Mouse (Mus musculus) ES-CJ7 (cell line): ENCODE results near the gene Gm28539.

Source experiments
- DNase-seq: peaks from one replicate; pipeline ENCODE4 v3.0.0; 2011; ENCODE audit warnings: low read depth, low spot score

Gene Gm28539

GRCm38 (mm10) chr16:18836468-18837208 is at the start of gene Gm28539, which contains the start of gene 2510002D24Rik:
Gm28539 (plus strand) TSS chr16:18836584.
2510002D24Rik (plus strand) TSS chr16:18836578.
- peak; percentile 98 for DNase-seq

DNA sequence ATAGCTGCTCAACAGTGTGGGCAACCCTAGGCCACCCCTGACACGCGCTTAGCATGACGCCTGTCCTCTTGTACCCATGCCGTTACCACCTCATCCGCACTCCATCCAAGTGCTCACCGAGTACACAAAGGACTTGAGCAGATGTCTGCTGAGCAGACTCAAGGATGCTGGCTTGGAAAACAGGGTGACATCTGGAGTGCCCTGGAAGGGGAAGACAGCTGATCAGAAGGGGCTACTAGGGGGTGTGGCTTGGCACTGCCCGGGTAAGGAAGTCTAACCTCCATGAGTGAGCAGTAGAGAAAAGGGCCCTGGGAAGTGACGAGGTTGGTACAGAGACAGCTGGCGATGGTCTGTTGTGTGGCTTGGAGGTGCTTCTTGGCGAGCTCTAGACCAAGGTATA is 49.7 kb upstream of the Gm28539 start:
- no peak for DNase-seq

DNA sequence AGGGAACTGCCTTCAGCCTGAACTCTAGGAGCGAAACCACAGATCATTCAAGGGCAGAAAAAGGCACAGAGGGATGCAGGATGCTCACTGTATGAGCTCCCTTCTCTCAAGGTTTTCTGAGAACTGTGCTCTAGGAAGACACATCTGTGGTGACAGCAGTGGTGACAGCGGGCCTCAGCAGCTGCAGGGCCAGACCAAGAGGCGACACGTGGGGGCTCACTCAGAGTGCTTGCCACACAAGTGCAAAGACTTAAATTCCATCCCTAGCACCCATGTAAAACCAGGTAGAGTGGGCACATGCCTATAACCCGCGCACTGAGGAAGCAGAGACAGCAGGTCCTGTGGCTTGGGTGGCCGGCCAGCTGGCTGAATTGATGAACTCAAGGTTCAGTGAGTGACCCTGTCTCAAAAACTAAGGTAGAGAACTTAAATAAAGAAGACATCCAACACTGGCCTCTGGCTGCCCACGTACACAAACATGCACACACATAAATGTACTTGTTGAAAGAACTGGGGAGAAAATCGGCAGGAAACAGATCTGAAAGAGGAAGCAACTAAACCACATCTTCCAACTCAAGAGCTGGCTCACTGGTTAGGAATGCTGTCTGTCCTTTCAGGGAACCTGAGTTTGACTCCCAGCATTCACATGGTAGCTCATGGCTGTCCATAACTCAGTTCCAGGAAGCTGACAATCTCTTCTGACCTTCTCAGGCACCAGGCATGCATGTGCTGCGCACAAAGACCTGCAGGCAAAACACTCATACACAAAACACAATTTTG is 47.6 kb upstream of the Gm28539 start:
- no peak for DNase-seq

DNA sequence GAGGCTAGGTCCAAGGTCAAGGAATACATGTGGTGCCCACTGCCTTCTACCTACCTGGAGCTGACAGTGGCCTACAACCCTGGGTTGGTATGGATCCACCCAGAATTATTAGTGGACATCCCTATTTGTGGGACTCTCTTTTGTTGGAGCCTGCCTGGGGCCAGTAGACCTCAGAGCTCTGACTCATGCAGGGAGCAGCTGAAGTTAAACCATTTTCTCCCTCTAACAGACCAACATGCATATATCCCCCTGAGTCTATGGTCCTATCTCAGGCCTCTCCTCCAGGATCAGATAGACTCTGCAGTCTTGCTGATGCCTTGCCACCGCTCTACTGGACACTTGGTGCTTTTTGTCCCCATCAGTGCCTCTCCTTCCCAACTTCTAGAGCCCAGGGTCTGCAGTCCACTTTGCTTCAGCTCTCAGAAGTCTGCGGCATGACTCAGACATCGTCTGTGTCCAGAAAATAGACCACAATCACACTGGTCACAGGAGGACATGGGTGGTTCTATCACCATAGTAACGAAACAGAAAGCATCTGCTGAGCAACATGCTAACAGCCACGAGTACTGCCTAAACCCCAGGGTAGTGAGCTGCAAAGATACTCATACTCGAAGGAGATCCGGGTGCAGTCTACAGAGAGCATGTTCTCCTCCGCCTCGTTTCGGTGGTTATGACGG is 41.0 kb upstream of the Gm28539 start:
- no peak for DNase-seq

DNA sequence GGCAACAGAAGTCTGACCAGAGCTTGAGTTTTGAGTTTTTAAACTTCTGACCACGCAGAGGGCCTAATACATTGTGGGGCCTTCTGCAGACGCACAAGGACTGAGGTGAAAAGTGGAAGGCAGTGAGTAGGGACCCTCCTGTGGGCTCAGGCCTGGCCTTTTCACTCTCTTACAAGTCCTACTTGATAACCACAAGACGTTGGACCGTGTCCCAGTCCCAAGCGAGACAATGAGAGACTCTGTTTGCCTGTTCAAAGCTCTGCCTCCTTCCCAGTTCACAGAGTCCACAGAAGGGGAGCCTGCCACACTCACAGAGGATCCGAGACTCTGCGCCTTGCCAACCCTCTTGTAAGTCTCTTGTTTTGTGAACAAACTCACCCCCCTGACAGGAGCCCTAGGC is 39.7 kb upstream of the Gm28539 start:
- no peak for DNase-seq

- DNase-seq, result no peak
Measured at GRCm38 (mm10) chr16:18798151-18798550, 38.2 kb upstream of the Gm28539 start.

GRCm38 (mm10) chr16:18798841-18799240 is 37.5 kb upstream of the Gm28539 start:
- DNase-seq, result peak; percentile 42

- no peak for DNase-seq
Measured at GRCm38 (mm10) chr16:18805746-18806145, 30.6 kb upstream of the Gm28539 start.

DNA sequence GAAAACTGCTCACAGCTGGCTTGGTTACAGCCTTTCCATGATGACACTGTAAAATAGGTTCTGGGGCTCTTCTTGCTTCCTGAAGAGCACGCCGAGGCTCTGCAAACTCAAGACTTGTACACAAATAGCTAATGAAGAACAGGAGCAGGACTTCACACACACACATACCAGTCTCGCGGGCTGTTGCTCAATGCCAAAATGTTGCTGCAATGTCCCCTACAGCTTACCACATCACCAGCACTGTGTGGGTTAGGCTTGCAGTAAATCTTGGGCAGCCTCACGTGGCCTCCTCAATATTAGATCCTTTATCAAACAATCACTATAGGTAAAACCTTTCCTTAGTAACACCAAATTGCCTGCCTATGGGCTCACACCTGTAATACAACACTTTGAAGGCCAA is 27.4 kb upstream of the Gm28539 start:
- no peak for DNase-seq

- DNase-seq, result peak; percentile 52
Measured at GRCm38 (mm10) chr16:18811032-18811431, 25.4 kb upstream of the Gm28539 start.

DNA sequence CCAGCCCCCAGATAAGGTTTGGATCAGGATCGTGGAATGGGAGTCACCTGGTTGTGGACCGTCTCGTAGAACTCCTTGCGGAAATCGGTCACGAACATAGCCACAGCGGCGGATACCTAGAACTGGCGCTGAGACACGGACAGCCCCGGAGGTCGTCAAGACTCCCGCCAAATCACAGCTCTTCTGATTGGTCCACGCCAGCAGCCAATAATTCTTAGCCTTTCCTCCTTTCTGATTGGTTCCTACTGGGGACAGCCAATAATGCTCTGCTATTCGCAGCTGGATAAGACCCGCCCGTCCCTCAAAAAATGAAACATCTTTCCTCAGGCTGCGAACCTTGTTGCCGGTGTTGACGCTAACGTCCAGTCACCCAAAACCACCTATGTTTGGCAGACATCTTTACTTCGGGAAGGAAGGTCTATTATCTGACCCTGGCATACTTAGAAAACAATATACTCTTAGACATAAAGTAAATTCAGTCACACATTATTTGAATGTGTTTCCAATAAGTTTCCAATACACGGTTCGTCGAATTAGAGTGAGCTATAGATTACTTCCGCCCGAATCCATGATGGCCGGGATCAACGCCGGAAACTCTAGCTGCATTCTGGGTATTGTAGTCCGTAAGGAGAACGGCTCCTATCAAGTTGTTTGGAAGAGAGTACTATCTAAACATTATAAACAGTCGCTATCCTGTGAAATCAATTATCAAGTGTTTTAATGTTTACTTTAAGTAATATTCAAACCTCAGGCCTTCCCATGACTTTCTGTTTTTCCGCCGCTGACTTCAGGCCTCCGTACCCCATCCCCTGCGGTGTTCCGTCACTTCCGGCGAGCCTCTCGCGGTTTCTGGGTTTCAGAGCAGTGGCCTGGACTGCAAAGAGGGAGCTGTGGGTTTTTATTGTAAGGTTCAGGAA is 24.7 kb upstream of the Gm28539 start, which contains the start of the genes Ufd1 and Cdc45:
Gene Ufd1, plus strand, starts transcription at position 312 of the 917 bp plus-strand sequence.
Gene Cdc45, minus strand, starts transcription at position 520 of the 917 bp plus-strand sequence.
- DNase-seq, result peak; percentile 97

GRCm38 (mm10) chr16:18812385-18812910 is 23.9 kb upstream of the Gm28539 start:
- DNase-seq, result no peak

DNA sequence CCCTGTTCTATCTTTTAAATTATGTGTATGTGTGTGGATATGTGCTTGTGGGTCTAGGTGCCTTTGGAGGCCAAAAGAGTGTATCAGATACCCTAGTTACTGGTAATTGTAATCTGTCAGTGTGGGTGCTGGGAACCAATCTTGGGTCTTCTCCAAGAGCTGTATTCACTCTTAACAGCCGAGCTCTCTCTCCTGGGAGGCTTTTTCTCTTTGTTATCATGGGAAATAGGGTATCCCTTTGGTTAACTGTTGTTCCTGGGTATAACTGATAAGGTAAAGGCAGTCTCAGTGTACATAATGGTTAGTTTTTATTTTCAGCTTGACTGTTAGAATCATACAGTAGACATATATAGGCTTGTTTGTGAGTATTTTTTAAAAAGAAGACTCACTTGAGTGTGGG is 14.0 kb upstream of the Gm28539 start:
- DNase-seq, result no peak

GRCm38 (mm10) chr16:18822925-18823324 is 13.5 kb upstream of the Gm28539 start:
- DNase-seq, result no peak

DNA sequence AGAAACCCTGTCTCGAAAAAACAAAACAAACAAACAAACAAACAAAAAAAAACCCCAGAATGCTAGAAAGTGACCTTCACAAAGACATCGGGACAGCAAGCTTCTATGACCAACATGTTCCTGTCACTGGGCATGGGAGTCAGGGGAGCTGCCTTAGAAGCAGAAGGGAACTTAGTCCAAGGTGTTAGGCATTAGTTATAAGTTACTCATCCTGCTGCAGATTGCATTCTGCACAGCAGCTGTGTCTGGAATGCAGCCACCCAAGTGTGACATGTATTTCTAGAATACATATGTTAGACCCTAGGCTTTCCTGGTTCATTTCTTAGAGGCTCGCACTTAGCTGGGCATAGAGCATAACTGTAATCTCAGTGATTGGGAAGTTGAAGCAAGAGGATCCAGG is 7.8 kb upstream of the Gm28539 start:
- no peak for DNase-seq

DNA sequence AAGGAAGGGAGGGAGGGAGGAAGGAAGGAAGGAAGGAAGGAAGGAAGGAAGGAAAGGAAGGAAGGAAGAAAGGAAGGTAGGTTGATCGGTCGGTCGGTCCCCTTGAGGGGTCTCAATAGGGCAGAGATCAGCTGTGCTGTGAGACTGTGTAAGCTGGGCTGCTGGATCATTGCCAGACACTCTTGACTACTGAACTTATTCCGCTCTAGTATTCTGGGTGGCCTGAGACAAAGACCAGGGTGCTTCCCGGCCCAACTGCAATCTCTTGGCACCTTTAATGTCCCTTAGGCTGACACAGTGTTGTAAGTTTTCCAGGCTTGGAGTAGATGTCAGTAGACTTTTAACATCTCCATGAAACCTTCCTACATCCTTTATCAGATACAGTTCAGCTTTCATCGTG is 7.3 kb upstream of the Gm28539 start:
- no peak for DNase-seq

DNA sequence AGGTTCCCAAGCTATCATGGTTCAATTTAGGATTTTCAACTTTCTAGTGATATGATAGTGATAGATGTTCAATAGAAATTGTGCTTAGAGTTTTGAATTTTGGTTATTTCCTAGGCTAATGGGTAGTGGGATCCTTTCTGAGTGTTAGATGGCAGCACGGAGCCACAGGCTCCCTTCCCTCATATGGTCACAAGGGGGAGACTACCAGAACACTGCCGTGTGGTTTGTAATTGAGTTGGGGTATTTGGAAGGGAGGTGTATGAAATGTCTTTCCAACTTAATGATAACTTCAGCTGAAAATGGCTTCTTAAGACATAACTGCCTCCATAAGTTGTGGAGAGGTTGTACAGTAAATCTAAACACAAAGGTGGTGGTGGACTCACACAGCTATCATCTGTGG is 2.9 kb upstream of the Gm28539 start:
- no peak for DNase-seq

- no peak for DNase-seq
Measured at GRCm38 (mm10) chr16:18836073-18836467, 314 bp upstream of the Gm28539 start.

DNA sequence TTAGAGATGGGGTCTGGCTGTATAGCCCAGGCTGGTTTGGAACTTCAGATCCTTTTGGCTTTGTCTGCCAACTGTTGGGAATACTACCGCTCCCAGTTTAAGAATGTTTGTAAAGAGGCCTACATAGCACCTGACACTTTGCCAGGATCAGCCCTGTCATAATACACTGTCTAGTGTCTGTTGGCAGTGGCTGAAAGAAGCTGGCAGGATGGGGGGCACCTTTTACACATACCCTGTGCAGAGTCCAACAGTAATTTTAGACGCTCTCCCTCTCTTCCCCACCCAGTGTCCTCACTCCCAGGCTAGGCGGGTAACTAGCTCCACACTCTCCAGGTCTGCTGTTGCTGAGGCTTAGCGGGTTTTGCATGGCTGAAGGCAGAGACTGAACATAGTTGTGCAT is 2.0 kb downstream of the Gm28539 start:
- no peak for DNase-seq

GRCm38 (mm10) chr16:18846301-18846820 is 10.0 kb downstream of the Gm28539 start:
- DNase-seq, result peak; percentile 27
